ENCODE assay signal across 8 mouse cellular contexts in the genomic region with DNA sequence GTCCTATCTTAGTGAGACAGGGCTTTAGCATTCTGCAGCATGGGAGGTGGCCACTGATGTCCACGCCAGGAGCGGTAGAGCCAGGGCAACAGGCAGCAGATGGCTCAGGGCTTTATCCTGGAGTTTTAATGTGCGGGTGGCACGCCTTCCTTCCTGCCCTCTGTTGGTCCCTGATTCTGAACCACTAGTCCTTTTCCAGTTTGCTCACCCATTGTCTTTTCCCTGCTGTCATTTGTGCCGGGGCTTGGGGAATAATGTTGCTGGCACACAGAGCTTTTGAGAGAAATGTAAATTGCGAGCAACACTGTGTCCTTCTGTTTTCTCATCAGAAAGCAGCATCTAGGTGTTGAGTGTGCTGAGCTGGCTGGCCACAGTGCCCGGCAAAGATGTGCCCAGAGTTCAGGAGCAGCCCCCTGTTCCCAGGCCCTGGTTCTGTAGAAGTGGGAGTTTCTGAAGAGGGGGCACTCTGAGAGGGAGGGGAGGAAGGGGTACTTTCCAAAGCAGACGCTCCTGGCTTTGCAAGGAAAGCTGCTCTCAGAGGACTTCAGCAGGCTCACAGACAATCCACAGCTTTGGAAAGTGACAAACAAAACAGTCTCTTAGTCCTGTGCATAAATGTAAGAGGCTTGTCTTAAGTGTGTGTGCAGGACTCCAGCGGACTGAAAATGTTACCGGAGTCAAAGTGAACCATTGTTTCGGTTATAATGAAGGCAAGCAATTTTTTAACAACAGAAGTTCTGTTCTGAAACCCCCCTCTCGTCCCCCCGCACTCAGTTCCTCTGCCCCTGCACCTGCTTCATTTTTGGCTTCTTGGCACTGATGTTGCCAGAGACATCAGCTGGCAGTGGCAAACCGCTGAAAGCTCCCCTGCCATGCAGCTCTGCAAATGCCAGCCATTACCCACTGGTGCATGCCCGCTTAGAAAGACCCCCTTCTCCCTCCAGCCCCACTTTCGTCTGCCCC.
DNase-seq lines count a peak whose midpoint lies in the region; ATAC-seq and TF ChIP-seq lines count a peak whose summit lies in the region.

No protein-coding gene starts in this region.

- no peak overlapping the region for H3K9ac ChIP-seq in lung, embryonic 16.5 days (ENCODE audit: low read length)
- H3K9ac ChIP-seq in hindbrain, postnatal 0 days (replicated peaks; ENCODE audit: low read length), result no peak overlapping the region

- H3K36me3 ChIP-seq in lung, embryonic 16.5 days (ENCODE audit: control insufficient read depth, insufficient read depth, low read length), result no peaks in the 10 kb centered on the region
- H3K36me3 ChIP-seq in forebrain, embryonic 10.5 days (replicated peaks), result no peaks in the 10 kb centered on the region
- H3K36me3 ChIP-seq in hindbrain, postnatal 0 days (ENCODE audit: insufficient read depth, low read length), result no peaks in the 10 kb centered on the region

- H3K27me3 ChIP-seq in lung, embryonic 16.5 days (ENCODE audit: control insufficient read depth, insufficient read depth, low read depth, low read length), result no peaks in the 10 kb centered on the region
- H3K27me3 ChIP-seq in forebrain, embryonic 10.5 days (ENCODE audit: poor library complexity, severe bottlenecking), result no peaks in the 10 kb centered on the region
- no peaks in the 10 kb centered on the region for H3K27me3 ChIP-seq in hindbrain, postnatal 0 days (ENCODE audit: insufficient read depth, low read length)

- H3K27ac ChIP-seq in lung, embryonic 16.5 days (ENCODE audit: low read length), result peak overlapping the region; percentile 55
- H3K27ac ChIP-seq in forebrain, embryonic 10.5 days, result peak overlapping the region; percentile 78
- peak overlapping the region; percentile 86 for H3K27ac ChIP-seq in hindbrain, postnatal 0 days

- peak; percentile 30; the same call in 1 of the 2 replicates for TF ChIP-seq CTCF in hindbrain, postnatal 0 days (IDR thresholded peaks at IDR 0.05; ENCODE audit: low read depth)

- no peaks in the 10 kb centered on the region for H3K9me3 ChIP-seq in lung, embryonic 16.5 days (ENCODE audit: control insufficient read depth, low read length)
- no peaks in the 10 kb centered on the region for H3K9me3 ChIP-seq in forebrain, embryonic 10.5 days
- H3K9me3 ChIP-seq in hindbrain, postnatal 0 days (ENCODE audit: low read length), result no peaks in the 10 kb centered on the region

- H3K4me3 ChIP-seq in lung, embryonic 16.5 days (ENCODE audit: low read length), result no peak overlapping the region
- H3K4me3 ChIP-seq in forebrain, embryonic 10.5 days, result no peak overlapping the region
- no peak overlapping the region for H3K4me3 ChIP-seq in hindbrain, postnatal 0 days (ENCODE audit: low read length)

- no peak for DNase-seq in lung, postnatal 25 days (ENCODE audit: low spot score)
- DNase-seq in forebrain, embryonic 10.5 days (ENCODE audit: extremely low spot score, low spot score), result no peak
- DNase-seq in hindbrain, postnatal 0 days (ENCODE audit: low spot score), result peak; percentile 91
- peak; percentile 2 to 11 for DNase-seq in right cerebral cortex, adult 2 months (ENCODE audit: low spot score in 2 of 2)
- no peak for DNase-seq in thymus, postnatal 25 days
- DNase-seq in urinary bladder, postnatal 10 days (ENCODE audit: low spot score), result no peak
- no peak for DNase-seq in kidney, adult 9 months

- no peak for ATAC-seq in lung, embryonic 16.5 days (ENCODE audit: low read depth)
- peak; percentile 94 for ATAC-seq in hindbrain, postnatal 0 days

- WGBS in lung, embryonic 16.5 days, result 61% methylated on average over 16 of the region's 16 CpGs
- 65% methylated on average over 16 of the region's 16 CpGs for WGBS in forebrain, embryonic 10.5 days
- 15% methylated on average over 16 of the region's 16 CpGs for WGBS in hindbrain, postnatal 0 days

- no peak overlapping the region for H3K4me2 ChIP-seq in lung, embryonic 16.5 days (ENCODE audit: low read depth, low read length)
- H3K4me2 ChIP-seq in hindbrain, postnatal 0 days (ENCODE audit: low read depth, low read length), result peak overlapping the region; percentile 39

- H3K4me1 ChIP-seq in lung, embryonic 16.5 days (replicated peaks; ENCODE audit: control insufficient read depth, insufficient read depth, low read length), result peaks cover 8% of the 10 kb centered on the region
- peaks cover 20% of the 10 kb centered on the region for H3K4me1 ChIP-seq in forebrain, embryonic 10.5 days
- peaks cover 4% of the 10 kb centered on the region; the same call in 1 of the 2 replicates for H3K4me1 ChIP-seq in hindbrain, postnatal 0 days (ENCODE audit: insufficient read depth, low read length)

Comparison
In these comparisons a context has a peak if more than half of its experiments do, and no peak if none do; other contexts are left out.
1. DNase-seq: peak in hindbrain, postnatal 0 days (single experiment) and right cerebral cortex, adult 2 months (2 of 2); none in lung, postnatal 25 days (single experiment), forebrain, embryonic 10.5 days (single experiment), thymus, postnatal 25 days (single experiment), urinary bladder, postnatal 10 days (single experiment) and kidney, adult 9 months (single experiment).
2. Peak in every context shown above with its lines, with median percentiles within 50 percentile points of each other: H3K27ac ChIP-seq.